Mouse (Mus musculus) adrenal gland, postnatal 25 days (tissue): ENCODE results near the gene Otulin. TPM values are rescaled to one million over a fixed set of nuclear protein-coding genes. Genes with fewer than 3 reads are reported as not detected.

Experiments
- DNase-seq: peaks from one replicate; pipeline ENCODE4 v3.0.0; 2021; ENCODE audit warnings: mixed read lengths
- microRNA-seq, 2 experiments: library from miRNA; unstranded; fragments of <30 nt; microRNA quantifications; one replicate each; pipeline ENCODE4 v1.2.0; 2021
- total RNA-seq: library from RNA; stranded (reverse); gene quantifications from 2 replicates; pipeline ENCODE4 v1.2.3, GENCODE M21; 2021

The Otulin gene
- total RNA-seq, 1 experiment from 2014 or later, result 42.4 TPM

- DNase-seq, result no peak
These were observed 127.3 kb downstream of the Otulin start for GRCm38 (mm10) chr15:27503221-27503620.

- no peak for DNase-seq
These were observed 128.2 kb downstream of the Otulin start for GRCm38 (mm10) chr15:27502338-27502737.

GRCm38 (mm10) chr15:27500390-27500789 lies 130.1 kb downstream of the Otulin start:
- DNase-seq, result no peak

- DNase-seq, result no peak
These were observed 132.4 kb downstream of the Otulin start for GRCm38 (mm10) chr15:27498078-27498477.

GRCm38 (mm10) chr15:27497300-27497997 lies 133.0 kb downstream of the Otulin start:
- no peak for DNase-seq

GRCm38 (mm10) chr15:27496596-27497299 lies 133.7 kb downstream of the Otulin start:
- no peak for DNase-seq

GRCm38 (mm10) chr15:27495981-27496401 lies 134.5 kb downstream of the Otulin start:
- no peak for DNase-seq

- no peak for DNase-seq
These were observed 137.0 kb downstream of the Otulin start for GRCm38 (mm10) chr15:27493516-27493915.

GRCm38 (mm10) chr15:27492734-27493133 lies 137.8 kb downstream of the Otulin start:
- DNase-seq, result no peak

Small RNAs within 50 kb of the gene (microRNA-seq; reads per million reads assigned to microRNA genes)
- gene Mir7117, result 0.34 to 0.71 reads per million in 2 experiments

Other genes with a start within 250 kb of the Otulin start
- 43.3 and 44.0 TPM in 2 replicates for gene Ank, start 164.0 kb downstream of the Otulin start, total RNA-seq
- 3.6 and 4.3 TPM in 2 replicates for gene Otulinl, start 50.9 kb upstream of the Otulin start, total RNA-seq